Mouse (Mus musculus) cerebellum, adult 2 months (tissue): Measurements from ENCODE around the gene Tpd52l2. TPM values are rescaled to one million over a fixed set of nuclear protein-coding genes. Genes with fewer than 3 reads are reported as not detected.

Experiments
- DNase-seq, 2 experiments: peaks; one replicate each; pipeline ENCODE4 v3.0.0; 2021
- H3K27ac ChIP-seq: fragments of 200-500 bp; 2 replicates; pipeline ENCODE4 v1.5.1; 2012; ENCODE audit warnings: low read length, control low read depth, inconsistent platforms; ENCODE audit not compliant: insufficient read depth
- H3K27me3 ChIP-seq: fragments of 200-500 bp; 2 replicates; pipeline ENCODE4 v1.6.1; 2012; ENCODE audit warnings: inconsistent platforms, mild to moderate bottlenecking, low read length, moderate library complexity; ENCODE audit not compliant: control insufficient read depth, insufficient read depth
- H3K4me1 ChIP-seq: fragments of 200-500 bp; 2 replicates; pipeline ENCODE4 v1.6.1; 2011; ENCODE audit warnings: low read length; ENCODE audit not compliant: control insufficient read depth, insufficient read depth
- H3K4me3 ChIP-seq: fragments of 200-500 bp; replicated peaks from 2 replicates; pipeline ENCODE3; 2011; ENCODE audit warnings: mild to moderate bottlenecking, low read depth, low read length, control low read depth; ENCODE audit not compliant: insufficient read depth
- CTCF ChIP-seq: fragments of 200-500 bp; IDR thresholded peaks from 2 replicates; pipeline ENCODE4 v1.5.1; 2011; ENCODE audit warnings: low read depth, mild to moderate bottlenecking, control low read depth, low read length, moderate library complexity, borderline replicate concordance; ENCODE audit not compliant: insufficient read depth
- POLR2A ChIP-seq: fragments of 200-500 bp; IDR thresholded peaks from 2 replicates; pipeline ENCODE4 v1.6.1; 2011; ENCODE audit warnings: low read length, control low read depth, borderline replicate concordance; ENCODE audit not compliant: insufficient read depth
- WGBS: fragments of 180-500 bp; shearing (Covaris S2); methylation state at CpG from one replicate; pipeline ENCODE4 v1.1.7; 2018; 5-methylcytosine and 5-hydroxymethylcytosine counted together
- polyA plus RNA-seq: library from polyadenylated mRNA; depleted of rRNA; stranded (reverse); fragments of >200 nt; gene quantifications from 2 replicates; pipeline ENCODE4 v1.2.3, GENCODE M21; 2012

The Tpd52l2 gene
- polyA plus RNA-seq, 1 experiment, result 159 TPM

GRCm38 (mm10) chr2:181472256-181472827 lies 24.6 kb upstream of the Tpd52l2 start:
- Histone ChIP-seq H3K4me3 (no peak overlapping the region), H3K27me3 (no peaks in the 10 kb centered on the region), H3K4me1 (peaks cover 16% of the 10 kb centered on the region), H3K27ac (no peak overlapping the region)
- WGBS, result 79% methylated on average over 1 of the region's 1 CpGs
- no peak for TF ChIP-seq CTCF
- TF ChIP-seq POLR2A, result no peak
- DNase-seq, result no peak

GRCm38 (mm10) chr2:181483120-181483519 lies 13.8 kb upstream of the Tpd52l2 start:
- Histone ChIP-seq H3K4me1 (peaks cover 11% of the 10 kb centered on the region; the same call in 1 of the 2 replicates), H3K4me3 (no peak overlapping the region), H3K27me3 (no peaks in the 10 kb centered on the region), H3K27ac (no peak overlapping the region)
- 17% methylated on average over 2 of the region's 2 CpGs for WGBS
- no peak for DNase-seq
- no peak for TF ChIP-seq CTCF
- no peak for TF ChIP-seq POLR2A

- Histone ChIP-seq H3K4me3 (no peak overlapping the region), H3K27me3 (no peaks in the 10 kb centered on the region), H3K27ac (0 out of 2 replicates have a peak overlapping the region, but pooled peaks have one; percentile 46), H3K4me1 (peaks cover 11% of the 10 kb centered on the region; the same call in 1 of the 2 replicates)
- peak; percentile 59 to 67 for DNase-seq
- 28% methylated on average over 7 of the region's 7 CpGs for WGBS
- TF ChIP-seq CTCF (peak; percentile 52; the same call in 1 of the 2 replicates), POLR2A (no peak)
Observed at GRCm38 (mm10) chr2:181483562-181484318, 13.2 kb upstream of the Tpd52l2 start.

- Histone ChIP-seq H3K4me1 (peaks cover 11% of the 10 kb centered on the region; the same call in 1 of the 2 replicates), H3K27ac (no peak overlapping the region), H3K27me3 (no peaks in the 10 kb centered on the region), H3K4me3 (no peak overlapping the region)
- no peak for DNase-seq
- WGBS, result 58% methylated on average over 6 of the region's 6 CpGs
- TF ChIP-seq CTCF, result no peak
- no peak for TF ChIP-seq POLR2A
Observed at GRCm38 (mm10) chr2:181484456-181485233, 12.3 kb upstream of the Tpd52l2 start.

GRCm38 (mm10) chr2:181485741-181486140 lies 11.2 kb upstream of the Tpd52l2 start:
- no peak for DNase-seq
- H3K4me1 ChIP-seq, result peaks cover 11% of the 10 kb centered on the region; the same call in 1 of the 2 replicates
- H3K4me3 ChIP-seq, result no peak overlapping the region
- TF ChIP-seq CTCF (no peak), POLR2A (no peak)
- H3K27ac ChIP-seq, result no peak overlapping the region
- WGBS, result 52% methylated on average over 1 of the region's 1 CpGs
- H3K27me3 ChIP-seq, result no peaks in the 10 kb centered on the region

GRCm38 (mm10) chr2:181487338-181488277 lies 9.3 kb upstream of the Tpd52l2 start:
- Histone ChIP-seq H3K4me1 (peaks cover 11% of the 10 kb centered on the region; the same call in 1 of the 2 replicates), H3K4me3 (no peak overlapping the region), H3K27ac (no peak overlapping the region), H3K27me3 (no peaks in the 10 kb centered on the region)
- TF ChIP-seq POLR2A (no peak), CTCF (no peak)
- DNase-seq, result no peak
- 56% methylated on average over 5 of the region's 5 CpGs for WGBS
